Mouse (Mus musculus) spleen, postnatal 14 days (tissue): ENCODE measurements around the gene Gm7029.
"Not testable (repeated sequence)": the region's sequence is repeated elsewhere in the genome, so short reads cannot be mapped to it uniquely, and the experiment has no call there.

ENCODE experiments used
- DNase-seq, 2 experiments: peaks; one replicate each; pipeline ENCODE4 v3.0.0; 2021 to 2022; ENCODE audit warnings: low spot score in 2 of 2

Gene Gm7029

DNA sequence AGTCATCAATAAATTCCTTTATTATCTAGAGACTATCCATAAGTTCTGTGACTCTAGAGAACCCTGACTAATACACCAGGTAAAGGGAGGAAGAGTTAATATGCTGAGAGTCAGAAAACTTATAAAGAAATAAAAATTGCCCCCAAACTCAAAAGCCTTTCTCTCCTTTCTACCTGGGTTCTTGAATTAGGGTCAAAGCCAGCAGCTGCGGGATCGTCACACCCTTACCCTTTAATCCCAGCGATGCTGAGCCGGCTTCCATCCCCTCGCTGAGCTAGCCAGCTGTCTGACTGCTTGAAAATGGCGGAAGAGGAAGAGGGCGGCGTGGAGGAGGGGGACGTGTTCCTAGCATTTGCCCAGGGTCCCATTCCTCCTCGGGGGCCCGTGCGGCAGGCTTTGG, at the start of gene Gm7029:
Gene Gm7029, plus strand, starts transcription at position 301 of the 400 bp plus-strand sequence.
- not testable (repeated sequence) for DNase-seq

DNA sequence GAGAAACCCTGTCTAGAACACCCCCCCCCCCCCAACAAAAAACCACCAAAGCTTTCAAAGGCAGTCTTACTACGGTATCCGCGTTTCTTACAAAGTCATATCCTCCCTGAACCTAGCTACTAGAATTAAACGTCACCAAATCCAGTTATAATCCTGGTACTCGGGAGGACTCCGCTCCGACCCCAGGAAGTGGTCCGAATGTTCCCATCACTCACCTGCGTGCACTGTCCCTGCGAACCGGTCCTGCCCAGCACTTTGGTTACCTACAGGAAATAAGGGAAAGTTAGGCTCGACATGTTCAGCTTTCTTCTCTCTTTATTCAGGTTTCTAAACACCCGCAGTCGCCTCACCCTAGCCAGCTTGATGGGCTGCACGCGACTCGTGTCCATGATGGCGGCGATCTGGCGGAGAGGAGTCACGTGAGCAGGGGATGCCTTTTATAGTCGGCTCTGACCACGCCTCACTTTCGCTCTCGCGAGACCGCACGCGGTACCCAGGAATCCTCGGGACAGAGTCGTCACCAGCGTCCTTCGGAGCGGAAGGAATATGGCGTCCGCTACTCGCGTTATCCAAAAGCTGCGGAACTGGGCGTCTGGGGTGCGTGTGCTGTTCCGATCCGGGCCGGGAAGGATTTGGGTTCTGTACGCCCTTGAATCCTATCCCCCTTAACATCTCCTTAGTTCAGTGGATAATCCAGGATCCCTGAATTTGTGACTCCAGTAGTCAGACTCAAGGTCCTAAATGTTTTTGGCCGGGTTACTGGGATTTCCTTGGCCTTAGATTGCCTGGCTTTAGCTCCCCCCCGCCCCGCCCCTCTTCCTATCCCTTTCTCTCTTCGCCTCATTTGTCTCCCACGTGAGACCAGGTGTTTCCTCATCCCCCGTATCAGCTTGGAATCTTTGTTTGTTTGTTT, 49.3 kb upstream of the Gm7029 start, which contains the start of the genes Rps28 and Ndufa7:
Gene Rps28, minus strand, starts transcription at position 479 of the 913 bp plus-strand sequence.
Gene Ndufa7, plus strand, starts transcription at position 489 of the 913 bp plus-strand sequence.
- peak; percentile 98 for DNase-seq

DNA sequence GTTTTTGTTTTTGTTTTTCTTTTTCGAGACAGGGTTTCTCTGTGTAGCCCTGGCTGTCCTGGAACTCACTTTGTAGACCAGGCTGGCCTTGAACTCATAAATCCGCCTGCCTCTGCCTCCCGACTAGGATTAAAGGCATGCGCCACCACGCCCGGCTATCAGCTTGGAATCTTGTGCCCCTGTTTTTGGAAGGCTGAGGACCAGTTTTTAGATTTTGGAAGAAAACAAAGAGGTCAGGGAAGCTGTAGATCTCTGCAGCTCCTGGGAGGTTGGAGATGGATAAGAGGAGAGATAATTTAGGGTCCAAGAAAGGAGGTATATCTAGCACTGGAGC, 48.7 kb upstream of the Gm7029 start:
- not testable (repeated sequence) for DNase-seq

DNA sequence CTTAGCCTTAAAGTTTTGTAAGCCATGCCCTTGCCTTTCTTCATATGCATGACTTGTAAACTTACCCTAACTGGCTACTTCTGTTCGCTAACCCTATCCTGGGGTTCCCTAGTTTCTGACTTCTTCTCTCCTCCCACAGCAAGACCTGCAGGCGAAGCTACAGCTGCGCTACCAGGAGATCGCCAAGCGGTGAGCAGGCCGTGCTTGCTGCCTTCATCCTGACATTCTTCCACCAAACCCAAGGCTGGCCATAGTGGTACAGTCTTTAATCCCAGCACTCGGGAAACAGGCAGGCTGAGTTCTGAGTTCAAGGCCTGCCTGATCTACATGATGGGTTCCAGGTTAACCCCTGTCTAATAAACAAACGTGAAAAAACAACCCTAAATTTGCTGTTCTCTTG, 48.2 kb upstream of the Gm7029 start:
- no peak for DNase-seq

DNA sequence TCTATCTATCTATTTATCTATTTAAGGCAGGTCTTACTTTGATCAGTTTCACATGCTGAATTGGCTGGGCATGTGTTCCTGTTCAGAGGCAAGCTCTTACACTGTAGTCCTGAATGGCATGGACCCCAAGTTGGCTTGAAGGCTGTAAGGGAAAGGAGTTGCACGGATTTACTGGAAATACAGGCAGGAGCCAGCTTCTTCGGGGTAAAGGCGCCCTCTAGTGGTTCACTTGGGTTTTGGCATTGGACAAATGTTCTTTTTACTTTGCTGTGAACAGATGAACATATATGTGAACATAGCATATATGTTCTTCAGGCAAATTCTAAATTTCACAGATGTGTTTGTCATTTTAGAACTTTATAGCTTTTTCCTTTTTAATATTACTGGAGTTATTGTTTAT, 46.8 kb upstream of the Gm7029 start:
- DNase-seq = peak; percentile 36 to 71

DNA sequence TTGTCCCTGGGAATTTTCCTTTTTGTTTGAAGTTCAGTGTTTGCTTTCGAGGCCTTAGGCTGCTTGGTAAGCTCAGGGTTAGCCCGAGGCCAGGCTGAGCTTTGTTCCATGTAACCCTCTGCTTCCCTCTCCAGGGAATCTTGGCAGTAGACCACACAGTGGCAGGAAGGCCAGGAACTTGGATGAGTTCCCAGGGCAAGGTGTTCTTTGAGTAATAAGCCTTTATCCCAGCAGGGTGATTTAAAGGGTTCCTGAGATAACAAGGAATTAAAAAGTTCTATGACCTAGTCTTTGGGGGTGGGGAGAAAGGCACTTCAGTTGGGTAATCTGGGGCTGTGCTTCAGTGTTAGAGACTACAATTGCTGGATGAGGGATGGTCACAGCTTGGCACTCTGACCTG, 44.7 kb upstream of the Gm7029 start:
- DNase-seq = no peak

DNA sequence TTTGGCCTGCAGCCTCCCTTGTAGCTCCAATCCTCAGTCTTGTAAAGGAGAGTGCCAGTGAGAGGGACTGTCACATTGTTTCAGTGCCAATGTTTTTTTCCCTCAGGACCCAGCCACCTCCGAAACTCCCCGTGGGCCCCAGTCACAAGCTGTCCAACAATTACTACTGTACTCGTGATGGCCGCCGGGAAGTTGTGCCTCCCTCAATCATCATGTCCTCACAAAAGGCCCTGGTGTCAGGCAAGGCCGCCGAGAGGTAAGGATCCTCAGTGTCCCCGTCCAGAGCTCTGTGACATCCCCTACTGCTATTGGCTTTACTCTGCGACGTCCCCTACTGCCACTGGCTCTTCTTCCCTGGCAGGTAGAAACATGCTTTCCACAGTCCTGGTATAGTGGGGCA, 44.1 kb upstream of the Gm7029 start:
- DNase-seq = no peak

DNA sequence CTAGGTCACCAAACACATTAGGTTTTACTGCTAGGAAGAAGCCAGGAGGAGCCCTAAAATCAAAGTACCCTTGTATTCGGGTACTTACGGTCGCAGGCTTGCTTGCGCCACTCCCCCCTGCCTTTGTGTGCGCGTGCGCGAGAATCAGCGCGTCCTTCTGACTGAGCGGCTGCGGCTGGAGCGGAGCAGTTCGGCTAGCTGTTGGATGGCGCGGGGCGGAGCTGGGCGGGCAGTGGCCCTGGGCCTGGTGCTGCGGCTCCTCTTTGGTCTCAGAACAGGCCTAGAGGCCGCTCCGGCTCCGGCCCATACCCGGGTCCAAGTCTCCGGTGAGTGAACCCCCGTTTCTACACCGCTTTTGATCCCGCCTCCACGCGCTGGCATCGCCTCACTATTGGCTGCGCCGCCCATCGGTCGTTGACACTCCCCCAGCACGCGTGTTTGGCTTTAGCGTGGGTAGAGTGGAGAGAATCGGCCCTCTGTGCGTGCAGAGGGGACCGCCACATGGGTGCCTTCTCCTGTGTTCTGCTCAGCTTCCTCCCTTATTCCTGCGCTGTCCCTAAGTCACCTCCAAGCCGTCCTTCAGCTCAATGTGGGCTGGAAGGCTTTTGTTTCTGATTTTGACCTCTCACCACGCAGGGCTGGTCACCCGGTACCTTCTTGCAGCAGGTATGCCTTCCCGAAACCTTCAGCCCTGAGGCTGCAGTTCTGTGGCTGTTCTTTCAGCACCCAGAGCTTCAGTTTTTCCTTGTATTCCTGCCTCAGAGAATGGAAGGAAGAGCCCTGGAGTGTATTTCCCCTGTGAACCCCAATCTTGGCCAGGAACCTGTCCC, 30.5 kb upstream of the Gm7029 start, which contains the start of gene Cd320:
Gene Cd320, plus strand, starts transcription at position 126 of the 830 bp plus-strand sequence.
- DNase-seq = peak; percentile 75 to 82

DNA sequence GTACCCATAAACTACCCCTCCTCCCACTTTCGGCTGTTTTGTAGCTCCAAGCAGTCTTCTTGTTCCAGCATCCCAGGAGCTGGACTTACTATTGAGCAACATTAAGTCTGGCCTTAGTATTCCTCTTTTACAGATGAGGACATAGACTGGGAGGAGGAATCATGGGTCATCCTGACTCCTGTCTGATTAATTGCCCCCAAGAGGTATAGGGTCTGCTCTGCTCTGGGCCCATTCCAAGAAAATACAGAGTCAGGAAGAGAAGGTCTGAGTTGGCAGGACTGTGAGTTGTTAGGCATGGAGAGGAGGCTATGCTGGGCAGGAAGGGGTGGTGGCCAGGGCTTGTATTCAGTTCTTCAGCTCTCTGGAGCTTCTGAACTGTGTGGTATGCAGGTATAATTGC, 29.4 kb upstream of the Gm7029 start:
- DNase-seq = no peak

DNA sequence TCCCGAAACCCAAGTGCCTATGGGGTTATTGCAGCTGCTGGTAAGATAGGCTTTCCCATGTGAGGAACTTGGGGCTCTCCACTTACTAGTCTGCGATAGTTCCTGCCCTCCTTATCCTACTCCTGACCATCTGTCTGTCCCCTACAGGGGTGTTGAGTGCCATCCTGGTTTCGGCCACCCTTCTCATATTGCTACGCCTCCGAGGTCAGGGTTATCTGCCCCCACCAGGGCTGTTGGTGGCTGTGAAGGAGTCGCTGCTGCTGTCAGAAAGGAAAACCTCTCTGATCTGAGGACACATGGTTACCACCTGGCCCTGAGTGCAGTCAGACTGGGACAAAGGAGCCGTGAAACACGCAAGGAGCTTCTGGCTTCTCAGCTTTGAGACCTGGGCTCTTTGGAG, 25.5 kb upstream of the Gm7029 start:
- DNase-seq = no peak

DNA sequence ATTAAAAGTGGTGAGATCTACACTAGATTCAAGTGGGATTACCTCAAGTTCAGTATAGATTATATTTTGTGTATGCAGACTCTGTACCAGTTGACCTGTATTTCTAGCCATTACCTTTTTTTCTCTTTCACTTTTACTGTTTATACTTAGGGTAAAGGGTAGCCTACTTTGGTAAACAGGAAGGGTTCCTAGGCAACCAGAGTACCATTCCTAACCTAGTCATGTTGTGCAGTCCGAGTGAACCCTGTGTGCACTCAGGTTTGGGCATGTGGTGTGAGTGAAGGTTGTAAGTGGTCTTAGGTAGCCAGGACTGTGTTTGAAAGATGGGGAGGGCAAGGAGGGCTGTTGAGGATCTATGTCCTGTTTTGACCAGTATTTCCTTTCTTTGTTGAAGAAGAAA, 22.3 kb upstream of the Gm7029 start:
- no peak for DNase-seq

DNA sequence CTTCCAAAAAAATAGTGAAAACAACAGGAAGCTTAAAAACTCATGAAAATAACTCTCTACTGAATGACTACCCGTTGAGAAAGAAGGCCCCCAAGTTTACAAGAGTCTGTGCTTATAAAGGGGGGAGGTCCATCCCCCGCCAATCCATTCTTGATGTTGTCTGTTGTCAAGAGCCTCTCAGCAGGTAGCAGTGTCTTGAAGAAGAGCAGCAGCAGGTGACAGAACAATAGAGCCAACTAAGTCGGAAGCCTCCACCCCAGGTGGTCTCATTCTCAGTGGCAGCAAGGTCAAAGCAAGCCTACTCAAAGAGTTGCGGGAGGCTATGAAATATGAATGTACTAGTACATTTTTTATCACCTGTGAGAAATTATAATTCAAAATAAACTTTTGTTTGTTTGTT, 15.8 kb upstream of the Gm7029 start:
- no peak for DNase-seq

DNA sequence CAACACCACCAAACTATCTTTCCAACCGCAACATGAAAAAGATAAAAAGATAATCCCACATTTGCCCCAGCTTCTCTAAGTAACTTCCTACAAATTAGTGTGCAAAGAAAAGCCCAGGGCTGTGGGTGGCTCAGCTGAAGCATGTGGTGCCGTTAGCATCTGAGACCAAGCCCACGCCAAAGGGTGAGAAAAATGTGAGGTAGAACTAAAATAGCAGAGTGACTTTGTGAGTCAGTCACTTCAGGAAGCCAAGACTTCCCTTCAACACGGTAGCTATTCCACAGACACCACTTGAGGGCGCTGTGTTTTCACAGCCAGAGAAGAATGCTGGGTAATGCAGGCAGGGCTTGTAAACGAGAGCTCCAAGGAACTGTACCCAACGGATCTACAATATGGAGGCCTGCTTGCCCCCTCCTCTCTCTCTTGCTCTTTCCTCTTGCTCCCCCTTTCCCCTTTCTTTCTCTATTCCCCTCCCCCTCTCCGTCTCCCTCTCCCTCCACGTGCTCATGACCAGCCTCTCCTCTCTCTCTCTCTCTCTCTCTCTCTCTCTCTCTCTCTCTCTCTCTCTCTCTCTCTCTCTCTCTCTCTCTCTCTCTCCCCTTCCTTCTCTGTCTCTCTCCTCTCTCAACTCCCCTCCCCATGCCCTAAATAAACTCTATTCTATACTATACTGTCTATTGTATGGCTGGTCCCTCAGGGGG, 8.2 kb upstream of the Gm7029 start:
- DNase-seq = peak; percentile 24 to 55

DNA sequence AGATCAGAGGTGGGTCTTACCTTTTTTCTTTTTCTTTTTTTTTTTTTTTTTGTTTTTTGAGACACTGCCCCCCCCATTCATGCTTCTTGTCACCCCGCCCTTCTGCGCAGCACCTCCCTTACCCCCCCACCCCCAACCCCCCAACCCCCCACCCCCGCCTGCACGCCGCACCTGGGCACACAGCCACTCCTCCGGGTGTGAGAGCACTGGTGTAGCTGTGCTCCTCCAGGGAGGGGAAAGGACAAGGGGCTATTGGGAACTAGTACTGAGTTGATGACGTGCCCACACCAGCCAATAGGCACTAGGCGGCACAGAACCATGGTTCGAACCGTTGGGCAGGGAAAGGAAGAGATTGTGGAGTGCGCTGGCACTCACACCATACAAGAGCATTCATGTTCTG, 774 bp downstream of the Gm7029 start:
- no peak for DNase-seq

DNA sequence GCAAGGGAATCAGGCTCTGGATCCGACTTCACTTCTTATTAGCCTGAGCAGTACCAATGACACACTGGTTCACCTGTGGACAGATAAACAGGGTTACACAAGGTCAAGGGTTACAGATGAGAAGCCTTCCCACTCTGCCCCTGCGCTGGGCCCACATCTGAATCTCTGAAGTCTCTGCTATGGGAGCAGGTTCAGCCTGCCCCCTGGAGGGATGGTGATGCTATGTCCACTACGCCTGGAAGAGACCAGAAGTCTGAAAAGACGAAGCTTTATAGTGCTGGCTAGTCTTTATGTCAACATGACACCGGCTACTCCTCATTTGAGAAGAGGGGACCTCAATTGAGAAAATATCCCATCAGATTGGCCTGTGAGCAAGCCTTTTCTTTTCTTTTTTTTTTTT, 2.2 kb downstream of the Gm7029 start:
- not testable (repeated sequence) for DNase-seq

DNA sequence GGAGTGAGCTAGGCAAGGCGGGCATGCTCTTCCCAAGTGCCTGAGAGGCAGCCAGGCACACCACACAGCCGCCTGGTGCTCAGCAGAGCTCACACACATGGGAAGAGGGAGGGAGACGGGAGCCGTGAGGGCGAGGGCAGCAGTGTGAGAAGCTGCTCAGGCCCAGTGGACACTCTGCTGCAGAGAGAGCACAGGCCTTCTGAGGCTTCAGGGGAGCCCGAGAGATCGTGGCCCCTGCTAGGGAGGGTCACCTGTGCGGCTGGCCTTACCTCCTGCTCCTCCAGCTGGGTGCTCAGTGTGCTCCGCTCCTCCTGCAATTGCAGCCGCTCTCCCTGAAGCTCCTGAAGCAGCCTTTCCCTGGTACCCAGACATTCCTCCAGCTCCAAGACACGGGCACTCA, 10.7 kb downstream of the Gm7029 start:
- not testable (repeated sequence) for DNase-seq

DNA sequence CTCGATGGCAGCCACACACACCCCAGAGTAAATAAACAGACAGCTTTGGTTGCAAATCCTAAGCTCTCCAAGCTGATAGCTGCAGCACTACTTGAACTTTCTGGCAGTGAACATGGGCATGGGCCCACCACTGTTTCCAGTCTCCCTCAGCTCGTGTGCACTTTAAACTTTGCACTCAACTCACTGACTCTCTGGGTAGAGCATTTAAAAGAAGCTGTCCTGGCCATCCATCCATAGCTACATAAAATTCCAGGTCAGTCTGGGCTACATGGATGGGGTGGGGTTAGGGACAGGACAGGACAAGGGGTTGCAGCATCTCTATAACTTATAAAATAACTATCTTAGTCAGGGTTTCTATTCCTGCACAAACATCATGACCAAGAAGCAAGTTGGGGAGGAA, 14.2 kb downstream of the Gm7029 start:
- not testable (repeated sequence) for DNase-seq

DNA sequence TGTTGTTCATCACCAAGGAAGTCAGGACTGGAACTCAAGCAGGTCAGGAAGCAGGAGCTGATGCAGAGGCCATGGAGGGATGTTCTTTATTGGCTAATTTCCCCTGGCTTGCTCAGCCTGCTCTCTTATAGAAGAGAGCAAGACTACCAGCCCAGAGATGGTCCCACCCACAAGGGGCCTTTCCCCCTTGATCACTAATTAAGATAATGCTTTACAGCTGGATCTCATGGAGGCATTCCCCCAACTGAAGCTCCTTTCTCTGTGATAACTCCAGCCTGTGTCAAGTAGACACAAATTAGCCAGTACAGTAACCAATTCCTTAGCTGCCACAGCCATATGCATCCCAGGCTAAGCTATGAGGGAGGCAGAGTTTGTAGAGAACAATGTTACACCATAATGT, 14.6 kb downstream of the Gm7029 start:
- not testable (repeated sequence) for DNase-seq

DNA sequence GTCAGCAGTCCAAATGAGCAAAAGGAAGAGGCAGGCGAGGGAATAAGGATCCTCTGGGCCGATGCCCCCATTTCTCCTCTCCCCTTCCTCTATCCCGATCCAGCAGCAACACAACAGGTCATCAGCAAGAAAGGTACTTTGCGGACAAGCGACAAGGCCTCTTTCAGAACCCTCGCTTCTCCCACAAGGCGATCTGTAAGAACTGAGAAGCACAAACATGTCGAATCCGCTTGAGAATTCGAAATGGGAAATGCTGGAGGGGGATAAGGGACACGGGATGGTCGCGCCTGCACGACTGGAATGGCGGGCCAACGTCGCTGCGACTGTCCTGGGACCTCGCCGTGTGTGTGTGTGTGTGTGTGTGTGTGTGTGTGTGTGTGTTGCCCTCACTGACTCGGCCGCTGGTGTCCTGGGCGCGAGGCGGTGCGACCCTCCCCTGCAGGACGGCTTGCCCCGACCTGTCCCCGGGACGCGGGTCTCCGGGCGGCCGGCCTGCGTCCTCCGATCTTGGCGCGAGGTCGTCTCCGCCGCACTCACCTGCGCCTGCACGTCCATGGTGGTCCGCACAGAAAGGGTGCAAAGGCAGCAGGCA, 16.4 kb downstream of the Gm7029 start:
- DNase-seq = not testable (repeated sequence)

DNA sequence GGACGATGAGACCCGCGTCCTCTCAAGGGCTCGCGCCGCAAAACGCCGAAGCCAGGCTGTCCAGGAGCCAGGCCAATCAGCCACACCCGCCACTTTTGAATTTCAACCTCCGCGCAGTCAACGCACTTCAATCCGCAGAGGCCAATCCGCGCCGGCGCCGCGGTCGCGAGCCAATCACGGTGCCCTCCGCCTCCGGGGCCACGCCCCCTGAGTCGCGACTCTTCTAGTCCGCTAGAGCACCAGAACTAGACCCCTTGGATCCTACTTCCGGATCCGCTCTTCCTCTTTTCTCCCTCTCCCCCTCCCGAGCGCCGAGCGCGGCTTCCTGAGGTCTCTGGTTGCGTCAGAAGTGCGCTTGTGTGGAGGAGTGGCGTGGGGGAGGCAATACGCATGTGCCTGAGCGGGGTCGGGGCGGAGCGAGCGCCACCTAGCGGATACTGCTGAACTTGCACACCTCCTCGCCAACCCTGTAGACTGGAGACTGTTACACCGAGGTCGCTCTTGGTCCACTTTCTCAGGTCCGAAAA, 17.0 kb downstream of the Gm7029 start, which contains the start of gene Kifc1:
Gene Kifc1, minus strand, starts transcription at position 129 of the 527 bp plus-strand sequence.
- DNase-seq = peak; percentile 98 to 99

DNA sequence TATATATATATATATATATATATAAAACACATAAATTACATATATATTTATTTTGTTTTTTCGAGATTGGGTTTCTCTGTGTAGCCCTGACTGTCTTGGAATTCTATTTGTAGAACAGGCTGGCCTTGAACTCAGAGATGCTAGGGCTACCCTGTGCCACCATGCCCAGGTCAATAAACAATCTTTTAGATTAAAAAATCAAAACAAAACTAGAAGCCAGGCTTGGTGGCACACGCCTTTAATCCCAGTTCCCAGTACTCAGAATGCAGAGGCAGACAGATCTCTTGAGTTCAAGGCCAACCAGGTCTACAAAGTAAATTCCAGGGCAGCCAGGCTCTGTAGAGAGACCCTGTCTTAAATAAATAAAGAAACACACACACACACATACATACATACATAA, 17.7 kb downstream of the Gm7029 start:
- DNase-seq = no peak
